Mouse (Mus musculus) kidney, embryonic 14.5 days (tissue): ENCODE results near the gene Plppr4. TPM values are rescaled to one million over a fixed set of nuclear protein-coding genes. Genes with fewer than 3 reads are reported as not detected.

Experiments
- ATAC-seq: fragments of 200-750 bp; cut with Nextera tagmentation; 2 replicates; pipeline ENCODE4 v1.8.0; 2017; ENCODE audit warnings: moderate number of reproducible peaks, mild to moderate bottlenecking, moderate TSS enrichment, moderate library complexity; ENCODE audit not compliant: low FRiP score, low TSS enrichment
- H3K27ac ChIP-seq: fragments of 300-500 bp; sonication (generic); 2 replicates; pipeline ENCODE4 v1.5.1; 2014; ENCODE audit warnings: low read depth, mild to moderate bottlenecking, low read length, moderate library complexity, mixed read lengths
- H3K27me3 ChIP-seq: fragments of 300-500 bp; sonication (generic); 2 replicates; pipeline ENCODE4 v1.6.1; 2014; ENCODE audit warnings: mild to moderate bottlenecking, low read length; ENCODE audit not compliant: control insufficient read depth, insufficient read depth
- H3K36me3 ChIP-seq: fragments of 300-500 bp; sonication (generic); 2 replicates; pipeline ENCODE4 v1.6.1; 2014; ENCODE audit warnings: low read length, mixed read lengths; ENCODE audit not compliant: control insufficient read depth, insufficient read depth
- H3K4me1 ChIP-seq: fragments of 300-500 bp; sonication (generic); 2 replicates; pipeline ENCODE4 v1.6.1; 2014; ENCODE audit warnings: low read length, mixed read lengths; ENCODE audit not compliant: control insufficient read depth, insufficient read depth
- H3K4me2 ChIP-seq: fragments of 300-500 bp; sonication (generic); replicated peaks from 2 replicates; pipeline ENCODE4 v1.6.1; 2014; ENCODE audit warnings: low read depth, mild to moderate bottlenecking, low read length
- H3K4me3 ChIP-seq: fragments of 300-500 bp; sonication (generic); 2 replicates; pipeline ENCODE4 v1.5.1; 2014; ENCODE audit warnings: mild to moderate bottlenecking, low read length
- H3K9ac ChIP-seq: fragments of 300-500 bp; sonication (generic); 2 replicates; pipeline ENCODE4 v1.6.1; 2014; ENCODE audit warnings: low read depth, mild to moderate bottlenecking, low read length, moderate library complexity
- H3K9me3 ChIP-seq: fragments of 300-500 bp; sonication (generic); 2 replicates; pipeline ENCODE4 v1.6.1; 2016; ENCODE audit warnings: low read length; ENCODE audit not compliant: control insufficient read depth
- WGBS: fragments of 180-500 bp; shearing (Covaris S2); extraction: QIAGEN DNeasy Blood & Tissue Kit; methylation state at CpG from one replicate; pipeline ENCODE4 v1.1.7; 2014; 5-methylcytosine and 5-hydroxymethylcytosine counted together
- polyA plus RNA-seq: library from polyadenylated mRNA; unstranded; fragments of >200 nt; fragmentation: Nextera tagmentation; extraction: Ambion mirVana; gene quantifications from 2 replicates; pipeline ENCODE4 v1.2.1, GENCODE M21; 2014

Plppr4 gene
- 0.23 and 0.74 TPM in 2 replicates for polyA plus RNA-seq

DNA sequence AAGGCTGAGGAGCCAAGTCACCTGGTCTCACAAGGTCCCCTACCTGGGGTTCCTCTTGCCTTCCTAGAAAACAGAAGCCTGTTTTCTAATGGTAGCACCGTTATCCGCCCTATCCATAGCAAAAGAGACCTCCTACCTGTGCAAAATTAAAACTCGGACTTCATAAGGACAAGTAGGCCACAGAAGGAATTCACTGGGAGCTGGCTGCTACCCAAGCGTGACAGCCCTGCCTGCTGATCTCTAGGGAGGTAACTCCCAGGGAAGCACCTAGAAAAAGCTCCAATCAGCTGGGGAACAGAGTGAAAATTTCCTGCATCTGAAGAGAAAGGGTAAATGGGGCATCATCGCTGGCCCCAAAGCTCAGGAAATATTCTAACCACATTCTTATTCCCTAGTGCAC lies at the start of gene Plppr4:
Plppr4 (minus strand) TSS at position 349 of the 400 bp plus-strand sequence.
- Histone ChIP-seq H3K9me3 (no peaks in the 10 kb centered on the region), H3K27ac (peak within 1 kb of the TSS; percentile 13; the same call in 1 of the 2 replicates), H3K4me3 (peak within 1 kb of the TSS; percentile 42), H3K36me3 (no peaks in the 10 kb centered on the region), H3K9ac (peak within 1 kb of the TSS; percentile 47; the same call in 1 of the 2 replicates), H3K27me3 (no peaks in the 10 kb centered on the region; the same call in 1 of the 2 replicates), H3K4me1 (no peaks in the 10 kb centered on the region), H3K4me2 (peak within 1 kb of the TSS; percentile 87)
- peak; percentile 83 for ATAC-seq
- WGBS, result 32% methylated on average over 5 of the region's 5 CpGs

DNA sequence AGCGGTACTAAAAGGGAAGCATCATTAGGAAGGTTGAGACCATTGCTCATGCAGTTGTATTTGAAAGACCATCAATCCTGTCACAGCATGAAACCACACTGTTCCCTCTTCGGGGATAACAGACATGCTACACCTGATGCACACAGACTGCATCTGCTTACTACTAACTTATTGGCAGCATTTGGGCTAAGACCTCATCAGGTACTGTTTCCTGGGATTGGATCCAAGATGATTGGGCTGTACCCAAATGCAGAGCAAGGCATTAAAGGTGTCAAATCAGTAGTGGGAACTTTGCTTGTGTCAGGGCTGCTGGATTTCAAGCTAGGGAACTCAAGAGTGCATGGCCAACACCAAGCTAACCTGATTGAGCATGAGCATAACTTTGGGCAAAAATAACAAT lies 45.1 kb upstream of the Plppr4 start:
- Histone ChIP-seq H3K27me3 (no peaks in the 10 kb centered on the region), H3K27ac (no peak overlapping the region), H3K4me1 (no peaks in the 10 kb centered on the region), H3K4me3 (no peak overlapping the region), H3K9ac (no peak overlapping the region), H3K9me3 (no peaks in the 10 kb centered on the region), H3K4me2 (no peak overlapping the region), H3K36me3 (no peaks in the 10 kb centered on the region)
- no peak for ATAC-seq
- WGBS, result 91% methylated on average over 2 of the region's 2 CpGs

DNA sequence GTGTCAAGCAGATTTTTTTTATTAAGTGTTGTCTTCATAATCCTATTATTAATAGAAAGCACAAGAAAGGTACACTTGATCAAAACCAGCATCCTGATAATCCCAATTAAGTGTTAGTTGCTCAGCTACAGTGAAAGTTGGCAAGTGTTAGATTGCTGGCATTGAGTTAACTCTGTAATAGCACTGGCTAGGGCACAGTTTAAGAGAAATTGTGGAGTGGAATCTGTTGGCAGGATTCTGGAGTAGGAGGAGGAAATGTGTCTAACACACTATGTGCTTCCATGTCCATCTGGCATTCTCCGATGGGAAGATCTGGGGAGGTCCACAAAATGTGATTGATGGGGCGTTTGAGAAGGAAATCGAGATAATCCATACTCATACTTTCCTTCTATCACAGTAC lies 43.1 kb upstream of the Plppr4 start:
- H3K27ac ChIP-seq, result no peak overlapping the region
- H3K4me2 ChIP-seq, result no peak overlapping the region
- 86% methylated on average over 3 of the region's 3 CpGs for WGBS
- no peak overlapping the region for H3K4me3 ChIP-seq
- ATAC-seq, result no peak
- no peaks in the 10 kb centered on the region for H3K36me3 ChIP-seq
- H3K27me3 ChIP-seq, result no peaks in the 10 kb centered on the region
- no peaks in the 10 kb centered on the region for H3K9me3 ChIP-seq
- H3K4me1 ChIP-seq, result no peaks in the 10 kb centered on the region
- no peak overlapping the region for H3K9ac ChIP-seq

DNA sequence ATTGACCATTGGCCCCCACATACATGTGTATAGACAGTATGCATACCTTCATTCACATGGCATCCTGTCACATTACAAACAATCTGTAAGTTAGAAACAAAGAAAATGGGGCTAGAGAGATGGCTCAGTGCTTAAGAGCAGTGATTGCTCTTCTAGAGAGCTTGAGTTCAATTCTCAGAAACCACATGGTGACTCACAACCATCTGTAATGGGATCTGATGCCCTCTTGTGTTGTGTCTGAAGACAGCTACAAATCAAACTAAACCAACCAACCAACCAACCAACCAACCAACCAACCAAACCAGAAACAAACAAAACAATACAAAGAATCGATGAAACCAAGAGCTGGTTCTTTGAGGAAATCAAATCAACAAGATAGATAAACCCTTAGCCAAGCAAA lies 5.4 kb upstream of the Plppr4 start:
- Histone ChIP-seq H3K4me1 (no peaks in the 10 kb centered on the region), H3K27ac (no peak overlapping the region), H3K4me2 (no peak overlapping the region), H3K9me3 (no peaks in the 10 kb centered on the region), H3K9ac (no peak overlapping the region), H3K4me3 (no peak overlapping the region), H3K36me3 (no peaks in the 10 kb centered on the region), H3K27me3 (no peaks in the 10 kb centered on the region)
- ATAC-seq, result no peak
- WGBS, result 93% methylated on average over 1 of the region's 1 CpGs

DNA sequence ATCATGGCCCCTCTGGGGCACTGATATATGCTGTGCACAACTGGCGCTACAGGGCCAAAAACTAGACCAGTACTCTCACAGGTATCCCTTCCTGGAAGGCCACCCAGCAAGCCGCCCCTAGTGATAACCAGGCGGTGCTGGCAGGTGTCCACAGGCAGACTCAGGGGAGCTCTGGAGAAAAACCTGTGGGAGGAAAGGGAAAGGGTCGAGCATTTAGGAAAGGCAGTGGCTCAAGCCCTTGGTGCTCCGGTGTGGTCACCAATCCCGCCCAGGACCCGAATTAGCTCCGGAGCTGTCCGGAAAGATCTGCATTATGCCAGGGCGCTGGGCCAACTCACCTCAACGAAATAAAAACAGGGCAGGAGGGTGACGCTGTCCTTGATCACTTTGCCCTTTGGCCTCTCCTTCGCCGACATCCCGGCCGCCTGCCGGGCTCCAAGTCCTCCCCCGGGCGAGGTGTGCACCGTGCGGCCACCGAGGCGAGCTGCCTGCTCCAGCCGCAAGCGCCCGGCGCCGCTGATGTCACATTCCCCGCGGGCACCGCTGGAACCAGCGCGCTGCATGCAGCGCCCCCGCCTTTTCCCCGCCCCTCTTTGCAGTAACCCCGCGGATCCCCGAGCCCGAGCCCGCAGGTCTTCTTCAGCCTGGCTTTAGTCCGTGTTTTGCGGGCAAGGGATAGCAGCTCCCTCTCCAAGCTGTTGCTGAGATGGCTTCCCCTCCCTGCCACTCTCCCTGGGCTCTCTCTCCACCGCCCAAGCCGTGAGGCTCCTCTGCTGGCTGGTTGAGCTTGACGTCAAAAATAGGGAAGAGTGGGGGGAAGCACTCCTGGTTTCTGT lies 772 bp downstream of the Plppr4 start:
- H3K36me3 ChIP-seq, result no peaks in the 10 kb centered on the region
- no peaks in the 10 kb centered on the region for H3K9me3 ChIP-seq
- H3K27ac ChIP-seq, result peak overlapping the region; percentile 13; the same call in 1 of the 2 replicates
- H3K27me3 ChIP-seq, result no peaks in the 10 kb centered on the region; the same call in 1 of the 2 replicates
- H3K4me1 ChIP-seq, result no peaks in the 10 kb centered on the region
- H3K9ac ChIP-seq, result peak overlapping the region; percentile 47; the same call in 1 of the 2 replicates
- ATAC-seq, result peak; percentile 92
- peak overlapping the region; percentile 87 for H3K4me2 ChIP-seq
- WGBS, result 2% methylated on average over 42 of the region's 46 CpGs
- peak overlapping the region; percentile 42 for H3K4me3 ChIP-seq

DNA sequence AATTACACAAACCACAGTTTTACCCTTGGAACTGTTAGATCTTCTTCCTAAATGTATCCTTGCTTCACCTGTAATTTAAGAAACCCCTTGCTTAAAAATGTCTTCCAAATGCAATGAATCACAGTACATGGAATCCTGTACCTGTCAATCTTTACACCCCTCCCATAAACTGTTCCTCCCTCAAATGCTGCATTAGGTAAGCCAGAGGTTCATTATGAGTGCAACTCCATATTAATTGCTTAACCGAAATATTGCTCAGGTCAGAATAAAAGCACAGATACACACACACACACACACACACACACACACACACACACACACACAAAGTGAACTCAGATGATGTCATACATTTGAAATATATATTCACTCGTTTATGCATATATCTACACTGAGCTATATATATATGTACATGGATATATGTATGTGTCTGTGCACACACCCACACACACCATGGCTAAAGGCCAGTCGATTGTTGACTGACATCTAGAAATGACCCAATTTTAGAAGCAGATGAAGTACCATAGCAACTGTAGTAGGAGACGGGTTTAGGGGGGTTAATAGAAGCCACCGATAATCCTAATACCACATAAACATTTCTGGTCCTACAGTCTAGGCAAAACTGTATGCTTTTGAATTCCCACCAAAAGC lies 1.6 kb downstream of the Plppr4 start:
- ATAC-seq, result no peak
- WGBS, result 87% methylated on average over 5 of the region's 5 CpGs
- Histone ChIP-seq H3K4me3 (peak overlapping the region; percentile 42; the same call in 1 of the 2 replicates), H3K27ac (no peak overlapping the region), H3K4me2 (peak overlapping the region; percentile 87), H3K36me3 (no peaks in the 10 kb centered on the region), H3K27me3 (no peaks in the 10 kb centered on the region; the same call in 1 of the 2 replicates), H3K9me3 (no peaks in the 10 kb centered on the region), H3K4me1 (no peaks in the 10 kb centered on the region), H3K9ac (no peak overlapping the region)

DNA sequence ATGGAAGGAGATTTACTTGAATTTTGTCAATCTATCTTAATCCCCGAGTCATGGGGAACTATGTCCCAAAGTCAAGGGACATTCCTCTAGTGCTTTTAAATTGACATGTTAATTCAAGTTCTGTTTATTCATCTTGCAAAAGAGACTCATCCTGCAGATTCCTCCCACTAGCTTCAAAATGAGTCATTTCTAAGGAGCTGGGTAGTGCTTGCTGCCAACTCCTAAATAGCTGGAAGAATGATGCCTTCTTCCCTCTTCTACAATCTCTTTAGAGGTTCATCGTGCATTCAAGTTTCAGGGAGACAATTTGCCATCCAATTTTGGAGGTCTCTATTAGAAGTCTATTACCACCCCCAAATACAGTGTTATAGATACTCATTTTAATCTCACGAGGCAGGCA lies 3.3 kb downstream of the Plppr4 start:
- H3K9me3 ChIP-seq, result no peaks in the 10 kb centered on the region
- WGBS, result 88% methylated on average over 3 of the region's 3 CpGs
- no peaks in the 10 kb centered on the region; the same call in 1 of the 2 replicates for H3K27me3 ChIP-seq
- H3K36me3 ChIP-seq, result no peaks in the 10 kb centered on the region
- H3K9ac ChIP-seq, result no peak overlapping the region
- H3K4me1 ChIP-seq, result no peaks in the 10 kb centered on the region
- no peak for ATAC-seq
- no peak overlapping the region for H3K27ac ChIP-seq
- no peak overlapping the region for H3K4me2 ChIP-seq
- H3K4me3 ChIP-seq, result no peak overlapping the region

DNA sequence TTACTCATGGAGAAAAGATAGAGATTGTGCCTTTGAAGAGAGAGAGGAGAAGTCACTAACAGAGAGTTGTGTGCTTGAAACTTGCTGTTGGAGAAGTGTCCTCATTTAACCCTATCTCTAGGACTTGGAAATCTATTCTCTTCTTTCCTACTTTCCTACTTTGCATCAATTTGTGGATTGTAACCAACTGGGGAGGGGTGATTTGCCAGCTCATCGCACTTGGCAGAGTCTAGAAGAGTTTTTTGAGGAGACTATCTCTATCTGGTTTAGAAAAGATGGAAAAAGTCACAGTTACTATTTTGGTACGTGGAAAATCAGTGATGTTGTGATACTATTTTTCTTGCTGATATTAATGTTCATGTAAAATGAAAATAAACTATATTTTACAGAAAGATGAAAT lies 6.7 kb downstream of the Plppr4 start:
- no peak overlapping the region for H3K4me3 ChIP-seq
- H3K9me3 ChIP-seq, result no peaks in the 10 kb centered on the region
- H3K27me3 ChIP-seq, result no peaks in the 10 kb centered on the region
- no peaks in the 10 kb centered on the region for H3K36me3 ChIP-seq
- no peaks in the 10 kb centered on the region for H3K4me1 ChIP-seq
- H3K27ac ChIP-seq, result no peak overlapping the region
- H3K4me2 ChIP-seq, result no peak overlapping the region
- no peak for ATAC-seq
- H3K9ac ChIP-seq, result no peak overlapping the region
- WGBS, result 87% methylated on average over 2 of the region's 2 CpGs

DNA sequence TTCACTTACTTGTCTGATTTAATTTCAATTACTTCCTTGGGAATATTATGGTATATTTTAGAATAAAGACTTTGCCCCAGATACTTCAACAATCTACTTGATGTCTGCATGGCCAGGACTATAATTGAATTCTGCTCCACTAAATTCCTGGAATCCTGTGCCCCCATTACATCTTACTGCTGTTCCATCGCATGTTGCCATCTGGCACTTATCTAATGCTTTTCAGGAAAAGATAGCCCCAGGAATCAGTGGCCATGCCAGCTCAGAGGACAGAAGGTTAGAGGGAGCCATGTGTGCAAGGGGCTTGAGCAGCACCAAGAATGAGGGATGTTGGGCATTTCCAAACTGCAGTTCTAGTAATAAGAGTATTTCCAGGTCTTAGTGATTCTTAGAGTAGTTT lies 14.3 kb downstream of the Plppr4 start:
- ATAC-seq, result no peak
- Histone ChIP-seq H3K4me2 (no peak overlapping the region), H3K9me3 (no peaks in the 10 kb centered on the region), H3K36me3 (no peaks in the 10 kb centered on the region), H3K9ac (no peak overlapping the region), H3K27me3 (no peaks in the 10 kb centered on the region), H3K4me3 (no peak overlapping the region), H3K27ac (no peak overlapping the region), H3K4me1 (no peaks in the 10 kb centered on the region)
- 96% methylated on average over 1 of the region's 1 CpGs for WGBS
